ENCODE assay signal across 8 mouse cellular contexts in genomic region chr4:70409456-70409855, GRCm38 (mm10). TPM values are rescaled to one million over a fixed set of nuclear protein-coding genes. Genes with fewer than 3 reads are reported as not detected.
A peak's percentile ranks its signal among the peaks of the same experiment; 100 is the strongest.
DNase-seq lines count a peak whose midpoint lies in the region; ATAC-seq and TF ChIP-seq lines count a peak whose summit lies in the region.

No protein-coding gene starts in this region.

- H3K79me2 ChIP-seq in heart, adult 2 months (replicated peaks; ENCODE audit: control insufficient read depth, insufficient read depth, low read length) = no peaks in the 10 kb centered on the region

- peak overlapping the region; percentile 91 for H3K4me3 ChIP-seq in heart, adult 2 months
- peak overlapping the region; percentile 92 for H3K4me3 ChIP-seq in E14TG2a.4 (replicated peaks; ENCODE audit: low read length)
- peak overlapping the region; percentile 79 for H3K4me3 ChIP-seq in forebrain, embryonic 12.5 days (replicated peaks)
- H3K4me3 ChIP-seq in liver, embryonic 13.5 days (replicated peaks) = peak overlapping the region; percentile 82

- H3K9ac ChIP-seq in heart, adult 2 months (ENCODE audit: low read depth, low read length) = no peak overlapping the region
- peak overlapping the region; percentile 80 for H3K9ac ChIP-seq in forebrain, embryonic 12.5 days
- peak overlapping the region; percentile 91 for H3K9ac ChIP-seq in liver, embryonic 13.5 days

- peak overlapping the region; percentile 63 for H3K4me2 ChIP-seq in forebrain, embryonic 12.5 days
- H3K4me2 ChIP-seq in liver, embryonic 13.5 days = peak overlapping the region; percentile 80

- DNase-seq in heart, adult 2 months = no peak
- no peak for DNase-seq in heart, postnatal 4 days
- no peak for DNase-seq in liver, embryonic 13.5 days
- no peak for DNase-seq in right cerebral cortex, postnatal 10 days (ENCODE audit: low spot score in 2 of 2)
- DNase-seq in frontal cortex, postnatal 14 days (ENCODE audit: low spot score in 2 of 2) = no peak
- no peak for DNase-seq in cerebellum, postnatal 25 days

- 0 out of 2 replicates have a peak, but pooled peaks have one; percentile 1 for ATAC-seq in forebrain, embryonic 12.5 days (ENCODE audit: low FRiP score)
- ATAC-seq in liver, embryonic 13.5 days (ENCODE audit: low read depth) = no peak

- no peak for TF ChIP-seq CTCF in heart, adult 2 months (IDR thresholded peaks at IDR 0.05)
- no peak for TF ChIP-seq CTCF in E14TG2a.4 (conservative IDR thresholded peaks at IDR 0.05; ENCODE audit: low read length)

- H3K9me3 ChIP-seq in E14TG2a.4 (ENCODE audit: low read length) = no peaks in the 10 kb centered on the region
- H3K9me3 ChIP-seq in forebrain, embryonic 12.5 days = no peaks in the 10 kb centered on the region
- no peaks in the 10 kb centered on the region for H3K9me3 ChIP-seq in liver, embryonic 13.5 days (replicated peaks)

- no peak for TF ChIP-seq EP300 in heart, adult 2 months (IDR thresholded peaks at IDR 0.05; ENCODE audit: insufficient read depth, low read depth, low read length)

- intact Hi-C loops in heart, adult 2 months (cut with DNase I) = no loop called here

- H3K27ac ChIP-seq in heart, adult 2 months = no peak overlapping the region
- H3K27ac ChIP-seq in forebrain, embryonic 12.5 days = no peak overlapping the region
- peak overlapping the region; percentile 47; the same call in 1 of the 2 replicates for H3K27ac ChIP-seq in liver, embryonic 13.5 days

- 25% methylated on average over 9 of the region's 9 CpGs for WGBS in heart, adult 2 months
- WGBS in forebrain, embryonic 12.5 days = 14% methylated on average over 9 of the region's 9 CpGs
- 27% methylated on average over 9 of the region's 9 CpGs for WGBS in liver, embryonic 13.5 days (ENCODE audit: insufficient replicate concordance)

- no peaks in the 10 kb centered on the region for H3K4me1 ChIP-seq in heart, adult 2 months (ENCODE audit: control insufficient read depth, insufficient read depth, low read length)
- peaks cover 29% of the 10 kb centered on the region for H3K4me1 ChIP-seq in E14TG2a.4 (replicated peaks; ENCODE audit: low read depth, low read length)
- peaks cover 42% of the 10 kb centered on the region for H3K4me1 ChIP-seq in forebrain, embryonic 12.5 days
- peaks cover 21% of the 10 kb centered on the region for H3K4me1 ChIP-seq in liver, embryonic 13.5 days (replicated peaks)

- H3K36me3 ChIP-seq in heart, adult 2 months (ENCODE audit: control insufficient read depth, insufficient read depth, low read length) = no peaks in the 10 kb centered on the region
- peaks cover 34% of the 10 kb centered on the region for H3K36me3 ChIP-seq in E14TG2a.4 (ENCODE audit: insufficient read depth, low read length)
- peaks cover 5% of the 10 kb centered on the region; the same call in 1 of the 2 replicates for H3K36me3 ChIP-seq in forebrain, embryonic 12.5 days (replicated peaks)
- 0 out of 2 replicates have a peak, but pooled peaks cover 4% of the 10 kb centered on the region for H3K36me3 ChIP-seq in liver, embryonic 13.5 days

- TF ChIP-seq POLR2A in heart, adult 2 months (IDR thresholded peaks at IDR 0.05; ENCODE audit: insufficient read depth, low read depth, low read length) = no peak

- no peaks in the 10 kb centered on the region for H3K27me3 ChIP-seq in heart, adult 2 months (ENCODE audit: control insufficient read depth, insufficient read depth, low read length)
- no peaks in the 10 kb centered on the region for H3K27me3 ChIP-seq in E14TG2a.4 (ENCODE audit: insufficient read depth, low read length)
- H3K27me3 ChIP-seq in forebrain, embryonic 12.5 days = no peaks in the 10 kb centered on the region
- H3K27me3 ChIP-seq in liver, embryonic 13.5 days = no peaks in the 10 kb centered on the region

RNA-seq across cellular contexts. Expression of gene Cdk5rap2, which starts 0.8 kb away (rescaled TPM):
- total RNA-seq in heart, adult 2 months (2021) = 1 to 10 TPM; 5.9 to 6.1 TPM
- polyA plus RNA-seq in heart, adult 2 months (2012; rRNA removed) = 2.0 and 3.9 TPM in 2 replicates
- total RNA-seq in heart, postnatal 4 days (2021) = 10 to 100 TPM; 14.3 to 17.1 TPM
- 28.5 and 29.2 TPM in 2 replicates for polyA plus RNA-seq in forebrain, embryonic 12.5 days (2016; fragmentation: Nextera tagmentation; extraction: Ambion mirVana)
- 6.8 and 7.5 TPM in 2 replicates for polyA plus RNA-seq in liver, embryonic 13.5 days (2015; fragmentation: Nextera tagmentation; extraction: Ambion mirVana)
